Mouse (Mus musculus): ENCODE measurements around the gene 1700024P04Rik. TPM values are rescaled to one million over a fixed set of nuclear protein-coding genes. Genes with fewer than 3 reads are reported as not detected.
"Not testable (repeated sequence)": the region's sequence is repeated elsewhere in the genome, so short reads cannot be mapped to it uniquely, and the experiment has no call there.

Gene 1700024P04Rik
- not detected in 2 replicates for total RNA-seq (2017)

DNA sequence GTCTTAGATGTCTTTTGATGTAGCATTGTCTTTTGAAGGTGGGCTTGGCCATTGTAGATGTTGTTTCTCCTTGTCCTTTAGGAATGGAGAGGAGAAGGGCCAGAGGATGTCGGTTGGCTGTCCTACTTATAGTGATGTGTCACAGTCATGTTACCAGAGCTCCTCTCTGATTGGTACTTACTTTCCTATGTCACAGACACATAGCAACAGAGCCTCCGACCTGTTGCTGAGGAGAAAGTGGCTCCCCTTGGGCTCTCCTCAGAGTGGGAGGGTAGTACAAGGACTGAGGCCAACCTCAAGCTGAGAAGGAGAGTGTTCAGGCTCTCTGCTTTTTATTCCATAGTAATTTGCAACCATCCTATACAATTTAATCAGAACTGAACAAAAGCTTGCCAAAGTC is at the start of gene 1700024P04Rik:
Gene 1700024P04Rik, minus strand, starts transcription at position 101 of the 400 bp plus-strand sequence.
- ATAC-seq (ENCODE audit: extremely low read depth, insufficient number of reproducible peaks, low FRiP score, poor library complexity, severe bottlenecking) = no peak

DNA sequence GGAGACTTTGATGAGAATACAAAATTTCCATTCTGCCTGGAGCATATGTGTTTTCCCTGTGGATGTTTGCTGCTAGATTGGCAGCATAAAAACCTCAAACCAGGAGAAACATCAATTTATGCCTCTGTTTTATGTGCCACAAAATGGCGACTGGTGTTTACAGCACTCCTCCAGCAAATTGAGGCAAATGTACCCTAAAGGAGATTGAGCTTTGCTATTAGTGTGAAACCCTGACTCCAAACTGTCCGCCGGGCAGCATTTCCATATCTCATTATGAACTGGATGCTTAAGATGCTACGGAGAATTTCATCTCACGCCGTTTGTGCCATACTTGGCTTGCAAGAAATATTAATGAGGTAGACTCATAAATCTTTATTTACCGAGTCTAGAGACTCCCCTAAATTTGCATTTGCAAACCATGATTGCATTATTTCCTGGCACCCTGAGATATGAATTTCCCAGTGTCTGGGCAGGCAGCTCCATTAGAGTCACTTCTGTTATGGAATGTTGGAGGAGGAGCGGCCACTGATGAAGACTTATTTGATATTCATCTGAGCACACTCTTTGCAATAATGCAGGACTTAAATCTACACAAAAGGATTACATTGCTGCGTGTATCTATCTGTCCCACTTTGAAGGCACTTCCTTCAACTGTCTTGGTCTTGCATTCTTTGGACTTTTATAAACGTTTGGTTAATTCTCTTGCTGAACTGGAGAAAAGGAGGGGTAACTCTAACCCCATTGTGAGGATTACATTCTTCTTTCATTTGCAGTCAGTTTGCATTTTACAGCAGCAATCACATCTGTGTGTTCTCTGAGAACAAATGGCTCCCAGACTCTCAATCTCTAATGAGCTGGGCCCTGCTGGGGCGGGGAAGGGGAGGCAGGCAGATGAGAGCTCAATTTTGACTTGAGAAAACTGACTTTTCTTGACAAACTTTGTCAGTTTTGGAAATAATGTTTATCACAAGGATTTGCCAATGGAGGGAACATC is 47.2 kb upstream of the 1700024P04Rik start:
- no peak for ATAC-seq (ENCODE audit: extremely low read depth, insufficient number of reproducible peaks, low FRiP score, poor library complexity, severe bottlenecking)

DNA sequence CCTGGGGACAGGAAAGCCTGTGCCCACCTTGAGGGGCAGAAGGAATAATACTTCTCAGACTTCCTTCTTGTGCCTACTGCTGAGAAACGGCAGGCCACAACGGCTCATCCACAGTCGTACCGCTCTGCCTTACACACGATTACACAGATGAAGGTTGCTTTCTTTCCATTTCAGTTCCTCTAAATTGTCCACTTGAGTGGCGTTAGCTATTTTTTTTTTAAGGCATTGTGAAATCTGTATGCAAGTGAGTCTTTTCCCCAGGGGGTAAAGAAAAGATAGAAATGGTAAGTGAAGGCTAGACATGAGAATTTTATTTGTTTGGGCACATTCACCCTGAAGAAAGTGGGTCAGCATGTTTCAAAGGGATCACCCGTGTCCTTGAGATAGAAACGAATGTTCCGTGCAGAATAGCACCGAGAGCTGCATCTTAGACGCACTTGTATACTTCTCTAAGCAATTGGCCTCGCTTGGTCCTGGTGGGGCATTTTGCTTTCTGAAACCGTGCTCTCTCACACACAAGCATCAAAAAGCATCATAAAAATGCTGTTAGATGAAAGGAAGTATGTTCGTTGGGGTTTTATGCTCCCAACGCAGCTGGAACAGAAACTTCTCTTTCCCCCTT is 46.3 kb upstream of the 1700024P04Rik start:
- ATAC-seq (ENCODE audit: extremely low read depth, insufficient number of reproducible peaks, low FRiP score, poor library complexity, severe bottlenecking) = 0 out of 2 replicates have a peak, but pooled peaks have one; percentile 25

DNA sequence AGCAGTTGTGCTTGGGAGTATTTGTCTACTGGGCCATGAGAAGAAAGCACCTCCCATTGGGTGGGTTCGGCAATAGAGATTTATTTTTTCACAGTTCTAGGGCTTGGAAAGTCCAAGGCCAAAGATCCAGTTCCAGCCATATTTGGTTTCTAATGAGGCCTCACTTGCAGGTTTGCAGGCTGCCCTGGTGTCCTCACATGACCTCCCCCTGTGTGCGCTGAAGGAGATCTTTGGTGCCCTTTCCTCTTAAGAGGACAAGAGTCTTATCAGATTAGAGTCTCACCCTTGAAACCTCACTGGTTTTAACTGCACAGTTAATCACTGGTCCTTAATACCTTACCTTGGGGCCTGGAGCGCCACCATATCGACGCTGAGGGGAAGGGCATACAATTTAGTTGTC is 40.9 kb upstream of the 1700024P04Rik start:
- no peak for ATAC-seq (ENCODE audit: extremely low read depth, insufficient number of reproducible peaks, low FRiP score, poor library complexity, severe bottlenecking)

DNA sequence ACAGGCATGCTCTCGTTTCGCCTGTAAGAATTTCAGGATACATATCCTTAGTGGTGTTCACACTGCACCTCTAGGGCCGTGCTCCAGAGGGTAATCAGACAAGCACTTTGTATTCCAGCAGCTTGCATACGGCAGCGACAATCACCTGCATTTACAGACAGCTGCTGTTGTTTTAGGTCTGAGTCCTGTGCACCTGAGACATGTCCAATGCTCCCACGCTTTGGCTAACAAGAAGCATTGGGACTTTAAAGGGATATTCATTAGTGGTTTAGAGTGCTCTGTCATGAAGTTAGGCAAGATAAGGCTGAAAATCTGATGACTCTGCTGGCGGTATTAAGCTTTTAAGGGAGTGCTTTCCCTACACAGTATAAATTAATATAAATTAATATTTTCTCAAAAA is 37.7 kb upstream of the 1700024P04Rik start:
- no peak for ATAC-seq (ENCODE audit: extremely low read depth, insufficient number of reproducible peaks, low FRiP score, poor library complexity, severe bottlenecking)

DNA sequence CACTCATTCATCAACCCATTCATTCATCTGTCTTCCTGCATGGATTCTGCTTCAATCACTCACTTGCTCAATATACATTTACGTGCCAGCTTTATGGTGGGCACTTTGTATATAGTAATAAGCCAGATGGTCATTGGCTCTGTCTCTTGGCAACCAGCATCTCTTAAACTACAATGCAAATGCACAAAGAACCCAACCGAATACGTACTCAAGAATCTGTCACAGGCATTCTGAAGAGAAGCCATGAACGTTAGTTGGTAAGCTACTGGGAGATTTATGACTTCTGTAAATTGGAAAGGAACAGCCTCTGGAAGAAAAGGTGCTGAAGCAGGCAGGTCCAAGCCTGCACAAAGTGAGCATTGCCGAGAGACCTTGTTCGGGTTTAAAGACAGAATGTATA is 36.8 kb upstream of the 1700024P04Rik start:
- no peak for ATAC-seq (ENCODE audit: extremely low read depth, insufficient number of reproducible peaks, low FRiP score, poor library complexity, severe bottlenecking)

DNA sequence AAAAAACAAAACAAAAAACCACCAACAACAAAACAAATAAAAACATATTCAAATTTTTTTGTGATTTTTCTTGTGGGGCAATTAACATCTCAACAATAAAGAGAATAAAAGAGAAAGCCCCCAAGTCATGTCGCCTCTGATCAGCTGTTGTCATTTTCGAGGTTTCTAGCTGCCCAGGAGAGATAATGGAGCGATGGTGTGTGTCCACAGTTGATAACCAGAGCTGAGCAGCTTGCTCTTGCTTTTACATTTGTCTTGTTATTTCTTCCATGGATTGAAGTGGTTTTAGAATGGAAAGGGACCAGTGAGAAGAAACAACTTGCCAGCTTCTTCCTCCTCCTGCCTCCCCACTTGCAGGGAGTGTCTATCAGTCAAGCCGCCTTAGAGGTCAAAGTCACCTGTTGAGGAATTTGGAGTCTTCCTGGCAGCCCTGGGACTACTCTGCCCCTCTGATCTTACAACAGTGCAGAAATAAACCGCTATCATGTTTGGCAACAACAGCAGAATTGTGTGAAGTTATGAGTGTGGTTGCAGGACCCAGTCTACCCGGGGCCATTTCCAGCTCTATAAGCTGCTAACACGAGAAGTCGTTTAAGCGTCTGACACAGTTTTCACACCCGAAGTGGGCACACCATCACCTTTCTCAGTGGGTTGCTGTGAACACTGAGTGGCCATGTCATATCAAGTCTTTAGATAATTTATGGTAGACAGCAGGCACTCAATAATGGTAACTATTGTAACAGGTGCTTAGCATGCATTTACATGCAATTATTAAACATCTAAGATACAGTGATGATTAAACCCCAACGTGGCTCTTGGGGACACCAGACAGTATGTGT is 35.7 kb upstream of the 1700024P04Rik start:
- ATAC-seq (ENCODE audit: extremely low read depth, insufficient number of reproducible peaks, low FRiP score, poor library complexity, severe bottlenecking) = no peak

DNA sequence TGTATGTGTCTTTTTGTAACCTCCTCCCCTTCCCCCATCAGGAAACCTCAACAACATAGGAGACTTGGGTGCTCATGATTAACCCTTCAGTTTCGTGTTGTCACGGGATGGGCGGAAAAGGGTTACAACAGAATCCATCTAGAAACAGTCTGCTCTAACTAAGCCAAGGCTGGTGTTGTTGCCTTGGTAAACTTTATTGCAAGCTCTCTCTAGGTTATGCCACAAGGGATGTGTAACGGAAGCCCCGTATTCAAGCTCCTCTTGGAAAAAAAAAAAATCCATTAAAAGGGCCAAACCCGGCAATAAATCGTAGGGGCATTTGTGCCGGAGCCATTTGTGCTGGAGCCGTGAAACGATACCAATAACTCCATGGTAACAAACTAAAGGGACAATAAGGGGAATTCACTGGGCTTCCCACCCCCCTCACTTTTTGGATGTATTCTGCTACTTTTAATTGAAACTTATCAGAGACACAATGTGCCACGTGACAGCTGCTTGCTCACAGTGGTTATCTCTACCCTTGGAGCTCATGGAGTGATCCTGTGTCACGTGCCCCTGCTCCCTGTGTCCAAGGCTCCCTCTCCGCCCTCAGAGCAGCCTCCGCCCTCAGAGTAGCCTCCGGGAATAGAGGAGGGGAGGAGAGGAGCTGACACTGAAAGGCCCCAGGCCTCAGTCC is 34.3 kb upstream of the 1700024P04Rik start:
- ATAC-seq (ENCODE audit: extremely low read depth, insufficient number of reproducible peaks, low FRiP score, poor library complexity, severe bottlenecking) = no peak

DNA sequence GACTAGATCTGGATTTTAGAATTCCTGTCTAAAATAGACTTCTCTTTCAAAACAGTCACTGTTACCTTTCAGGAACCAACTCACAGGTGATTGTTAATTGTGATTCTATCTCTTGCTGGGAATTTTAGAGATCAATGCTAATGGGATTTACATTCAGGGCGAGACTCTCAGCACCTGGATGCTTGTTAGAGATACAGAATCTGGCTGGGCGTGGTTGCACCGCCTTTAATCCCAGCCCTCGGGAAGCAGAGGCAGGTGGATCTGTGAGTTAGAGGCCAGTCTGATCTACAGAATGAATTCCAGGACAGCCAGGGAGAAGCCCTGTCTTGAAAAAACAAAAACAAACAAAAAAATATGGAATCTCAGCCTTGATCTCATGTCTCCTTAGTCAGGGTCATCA is 32.3 kb upstream of the 1700024P04Rik start:
- no peak for ATAC-seq (ENCODE audit: extremely low read depth, insufficient number of reproducible peaks, low FRiP score, poor library complexity, severe bottlenecking)

DNA sequence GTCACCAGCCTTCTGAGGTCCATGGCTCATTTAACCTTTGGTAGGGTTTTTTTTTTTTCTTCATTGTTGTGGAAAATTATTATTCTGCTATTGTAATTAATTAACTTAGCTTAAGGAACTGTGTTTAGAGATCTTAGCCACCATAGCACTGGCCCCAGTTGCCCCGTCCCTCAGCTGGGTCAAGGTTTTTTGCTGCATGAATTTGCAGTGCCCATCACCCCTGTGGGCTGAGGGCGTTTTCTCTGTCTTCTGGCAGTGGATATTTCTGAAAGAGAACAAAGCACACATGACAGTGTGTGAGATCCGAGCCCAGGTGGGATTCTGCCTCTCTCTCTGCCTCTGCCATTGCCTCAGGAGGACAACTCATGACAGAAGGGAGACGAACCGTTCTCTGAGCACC is 28.5 kb upstream of the 1700024P04Rik start:
- ATAC-seq (ENCODE audit: extremely low read depth, insufficient number of reproducible peaks, low FRiP score, poor library complexity, severe bottlenecking) = no peak

DNA sequence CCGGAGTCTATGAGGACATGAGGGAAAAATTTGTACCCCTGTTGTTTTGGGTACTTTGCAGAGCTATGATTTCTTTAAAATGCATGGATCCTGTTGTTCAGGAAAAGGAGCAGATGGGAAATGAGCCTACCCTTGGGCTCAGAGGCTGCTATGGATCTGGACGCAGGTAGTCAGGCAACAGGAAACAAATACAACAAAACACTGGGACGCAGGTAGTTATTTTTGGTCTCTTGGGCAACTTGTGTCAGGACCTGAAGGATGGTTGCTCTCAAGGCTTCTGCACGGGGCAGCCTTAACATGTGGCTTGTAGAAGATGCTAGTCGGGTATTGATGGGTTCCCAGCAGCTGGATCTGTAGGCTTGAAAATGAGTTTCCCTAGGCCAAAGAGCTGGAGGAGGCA is 23.6 kb upstream of the 1700024P04Rik start:
- ATAC-seq (ENCODE audit: extremely low read depth, insufficient number of reproducible peaks, low FRiP score, poor library complexity, severe bottlenecking) = no peak

DNA sequence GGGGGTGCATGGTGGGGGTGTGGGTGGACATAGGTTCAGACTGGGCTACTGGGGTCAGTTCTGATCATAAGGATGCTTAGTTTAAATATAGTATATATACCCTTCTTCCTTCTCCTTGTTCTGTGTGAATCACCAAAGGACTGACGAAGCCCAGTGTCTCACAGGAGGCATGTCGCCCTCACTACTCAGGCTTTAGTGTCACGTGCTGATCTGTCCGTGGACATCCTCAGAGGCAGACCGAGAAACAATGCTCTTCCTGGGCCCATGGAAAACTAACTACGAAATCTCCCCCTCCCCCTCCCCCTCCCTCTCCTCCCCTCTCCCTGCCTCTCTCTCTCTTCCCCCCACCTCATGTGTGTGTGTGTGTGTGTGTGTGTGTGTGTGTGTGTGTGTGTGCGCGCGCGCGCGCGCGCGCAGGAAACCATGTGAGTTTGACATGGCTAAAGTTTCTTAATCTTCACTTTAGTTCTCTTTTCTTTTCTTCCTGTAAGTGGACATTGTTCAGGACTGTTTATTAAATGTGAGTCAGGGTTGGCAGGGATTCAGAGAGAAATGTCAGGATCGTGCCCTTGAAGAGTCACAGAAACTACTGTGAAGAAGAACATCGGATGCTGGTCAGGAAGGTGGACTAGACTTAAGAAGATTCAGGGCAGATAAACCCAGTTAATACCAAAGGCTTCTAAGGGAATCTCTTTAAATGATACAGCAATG is 22.2 kb upstream of the 1700024P04Rik start:
- ATAC-seq (ENCODE audit: extremely low read depth, insufficient number of reproducible peaks, low FRiP score, poor library complexity, severe bottlenecking) = 0 out of 2 replicates have a peak, but pooled peaks have one; percentile 13

DNA sequence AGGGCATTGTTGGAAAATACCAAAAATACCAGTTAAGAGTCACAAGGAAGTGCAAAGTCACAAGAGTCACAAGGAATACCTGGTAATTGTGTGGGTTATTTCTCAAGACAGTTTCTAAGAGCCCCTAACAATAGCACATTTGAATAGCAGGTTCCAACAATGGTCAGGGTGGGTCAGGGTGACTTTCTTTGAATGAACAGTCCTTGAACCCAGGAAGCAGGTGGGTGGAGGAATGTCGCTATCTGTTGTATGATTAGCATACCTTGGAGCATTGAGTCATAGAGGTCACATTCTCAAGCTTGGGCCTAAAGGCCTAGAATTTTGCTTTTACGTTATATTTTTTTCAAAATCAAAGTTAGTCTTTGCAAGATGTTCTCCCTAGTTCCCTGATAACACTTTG is 17.3 kb upstream of the 1700024P04Rik start:
- ATAC-seq (ENCODE audit: extremely low read depth, insufficient number of reproducible peaks, low FRiP score, poor library complexity, severe bottlenecking) = not testable (repeated sequence)

DNA sequence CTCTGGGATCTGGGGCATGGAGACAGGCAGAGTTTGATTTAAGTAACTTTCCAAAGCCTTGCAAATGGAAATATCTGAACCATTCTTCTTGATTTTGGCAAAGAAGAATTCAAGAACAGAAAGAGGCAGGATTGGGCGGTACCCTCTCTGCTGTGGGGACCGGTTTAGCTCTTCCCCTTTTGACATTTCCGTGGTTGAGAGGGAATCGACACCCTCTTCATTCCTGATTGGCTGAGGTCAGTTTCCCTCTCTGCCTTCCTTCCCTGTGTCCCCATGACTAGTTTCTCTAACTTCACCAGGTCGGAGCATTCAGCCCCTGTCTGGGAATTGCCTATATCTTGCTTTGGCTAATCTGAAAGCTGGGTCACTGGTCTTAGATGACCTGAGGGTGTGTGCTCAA is 12.7 kb upstream of the 1700024P04Rik start:
- ATAC-seq (ENCODE audit: extremely low read depth, insufficient number of reproducible peaks, low FRiP score, poor library complexity, severe bottlenecking) = peak; percentile 55; the same call in 1 of the 2 replicates

DNA sequence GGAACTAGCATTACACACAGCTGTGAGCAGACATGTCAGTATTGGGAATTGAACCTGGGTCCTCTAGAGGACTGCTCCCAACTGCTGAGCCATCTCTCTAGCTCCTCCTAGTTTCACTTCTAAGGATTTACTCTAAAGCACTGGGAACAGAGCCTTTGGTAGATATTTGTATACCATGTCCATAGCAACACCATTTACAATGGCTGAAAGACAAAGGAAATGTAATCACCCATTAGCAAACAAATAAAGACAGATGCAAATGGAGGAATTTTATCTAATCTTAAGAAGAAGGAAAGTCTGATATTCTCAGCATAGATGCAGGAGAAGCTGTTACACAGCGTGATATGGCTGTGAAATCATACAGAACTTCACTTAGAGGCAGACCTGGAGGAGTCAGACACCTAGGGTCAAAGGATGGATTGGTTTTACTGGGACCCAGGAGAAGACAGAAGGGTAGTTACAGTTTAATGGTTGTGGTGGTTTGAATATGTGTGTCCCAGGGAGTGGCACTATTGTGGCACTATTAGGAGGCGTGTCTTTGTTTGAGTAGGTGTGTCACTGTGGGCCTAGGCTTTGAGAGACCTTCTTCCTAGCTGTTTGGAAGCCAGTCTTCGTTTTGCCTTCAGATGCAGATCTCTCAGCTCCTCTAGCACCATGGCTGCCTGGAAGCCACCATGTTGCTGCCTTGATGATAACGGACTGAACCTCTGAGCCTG is 7.1 kb downstream of the 1700024P04Rik start:
- ATAC-seq (ENCODE audit: extremely low read depth, insufficient number of reproducible peaks, low FRiP score, poor library complexity, severe bottlenecking) = no peak

DNA sequence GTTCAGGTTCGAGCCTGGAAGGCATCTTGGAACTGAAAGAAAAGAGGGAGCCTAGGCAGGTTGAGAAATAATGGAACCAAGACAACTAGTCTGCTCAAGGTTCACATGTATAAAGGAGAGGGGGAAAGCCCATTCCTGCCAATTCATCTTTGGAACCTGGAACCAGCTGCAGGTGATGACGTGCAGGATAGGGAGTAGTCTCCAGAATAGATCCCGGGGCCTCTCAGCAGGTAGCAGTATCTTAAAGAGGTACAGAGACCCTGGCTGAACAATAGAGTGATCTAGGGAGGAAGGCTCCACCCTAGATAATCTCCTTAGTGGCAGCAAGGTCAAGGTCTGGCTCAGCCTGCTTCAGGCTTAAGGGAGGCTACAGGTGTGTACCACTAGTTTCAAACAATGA is 8.3 kb downstream of the 1700024P04Rik start:
- ATAC-seq (ENCODE audit: extremely low read depth, insufficient number of reproducible peaks, low FRiP score, poor library complexity, severe bottlenecking) = not testable (repeated sequence)

DNA sequence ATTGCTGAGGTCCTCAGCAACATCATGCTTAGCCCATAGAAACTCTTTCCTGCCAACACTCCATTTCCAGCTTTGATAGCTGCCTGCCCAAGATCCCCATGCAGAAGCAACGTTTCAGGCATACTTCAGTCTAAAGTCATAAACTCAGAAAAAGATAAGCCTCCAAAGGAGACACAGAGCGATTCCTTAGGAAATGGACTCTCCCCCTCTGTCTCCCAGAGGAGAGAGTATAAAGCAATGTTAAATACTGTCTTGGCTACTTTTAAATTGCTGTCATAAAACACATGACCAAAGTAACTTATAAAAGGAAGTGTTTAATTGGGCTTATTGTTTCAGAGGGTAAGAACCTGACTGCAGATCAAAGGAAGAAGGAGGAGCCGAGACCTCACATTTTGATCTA is 12.3 kb downstream of the 1700024P04Rik start:
- ATAC-seq (ENCODE audit: extremely low read depth, insufficient number of reproducible peaks, low FRiP score, poor library complexity, severe bottlenecking) = no peak
